Mouse (Mus musculus) spleen, adult 12 weeks (tissue): ENCODE measurements around the gene Camk2n1.

Source experiments
- DNase-seq: peaks from one replicate; pipeline ENCODE4 v3.0.0; 2022; ENCODE audit warnings: low spot score

Gene Camk2n1

DNA sequence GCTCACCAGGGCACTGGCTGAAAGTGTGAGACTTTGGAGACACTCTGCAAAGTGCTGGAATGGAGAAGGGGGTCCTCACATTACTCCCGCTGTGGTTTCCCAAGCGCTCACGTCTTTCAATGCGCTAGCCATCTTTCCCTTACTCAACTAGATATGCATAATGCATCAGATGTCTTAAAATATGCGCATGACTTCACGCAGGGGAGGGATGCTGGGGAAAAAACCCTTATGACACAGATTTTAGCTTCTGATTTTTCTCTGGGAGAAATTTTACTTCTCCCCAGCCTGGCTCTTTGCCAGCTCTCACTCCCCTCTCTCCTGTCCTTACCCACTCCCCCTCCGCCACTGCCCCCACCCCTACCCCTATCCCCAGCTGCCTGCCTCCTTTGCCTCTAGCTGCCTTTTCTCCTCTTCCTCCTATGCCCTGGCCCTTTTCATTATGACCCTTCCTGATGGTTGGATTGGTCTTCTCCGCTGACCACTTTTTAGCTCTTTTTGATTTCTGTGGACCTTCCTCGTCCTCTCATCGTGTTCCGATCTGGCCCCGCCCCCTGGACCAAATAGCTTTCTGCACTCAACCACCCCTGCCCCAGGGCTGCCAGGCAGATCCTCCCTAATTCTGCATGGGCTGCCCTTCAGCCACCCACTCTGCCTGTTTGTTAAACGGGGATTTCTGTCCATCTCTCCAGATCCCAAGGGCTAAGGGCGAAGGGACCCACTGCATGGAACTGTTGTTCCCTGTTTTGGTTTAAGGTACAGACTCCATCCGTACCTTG lies 6.1 kb upstream of the Camk2n1 start:
- DNase-seq = no peak

DNA sequence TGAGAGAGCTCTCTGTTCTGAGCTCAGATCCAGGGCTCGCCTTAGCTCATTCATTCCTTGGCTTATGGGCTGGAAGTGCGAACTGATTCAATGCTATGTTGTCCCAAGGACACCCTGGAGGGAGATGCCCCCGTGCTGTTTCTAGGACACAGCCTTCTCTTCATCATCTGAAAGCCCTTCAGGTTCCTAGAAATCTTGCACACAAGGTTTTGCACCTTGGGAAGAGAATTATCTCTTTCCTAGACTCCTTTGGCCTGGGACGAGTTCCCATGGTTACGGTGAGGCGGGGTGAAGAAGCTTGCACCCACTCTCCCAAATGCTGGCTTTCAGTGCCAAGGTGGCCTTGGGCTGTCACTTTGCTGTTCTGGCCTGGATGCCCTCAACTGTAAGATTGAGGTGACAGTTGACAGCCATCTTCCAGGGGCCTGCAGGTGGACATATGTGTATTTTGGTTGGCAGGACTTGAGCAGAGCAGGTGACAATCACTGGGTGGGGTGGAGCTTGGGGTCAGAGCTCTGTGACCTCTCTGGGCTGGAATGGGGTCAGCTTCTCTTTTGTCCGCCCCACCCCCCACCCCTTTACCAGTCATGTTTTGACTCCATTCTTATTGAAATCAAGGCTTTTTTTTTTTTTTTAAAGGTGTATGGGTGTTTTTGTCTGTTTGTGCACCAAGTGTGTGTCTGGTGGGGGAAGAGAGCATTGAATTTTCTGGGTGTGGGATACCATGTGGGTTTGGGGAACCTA lies 5.1 kb upstream of the Camk2n1 start:
- no peak for DNase-seq

DNA sequence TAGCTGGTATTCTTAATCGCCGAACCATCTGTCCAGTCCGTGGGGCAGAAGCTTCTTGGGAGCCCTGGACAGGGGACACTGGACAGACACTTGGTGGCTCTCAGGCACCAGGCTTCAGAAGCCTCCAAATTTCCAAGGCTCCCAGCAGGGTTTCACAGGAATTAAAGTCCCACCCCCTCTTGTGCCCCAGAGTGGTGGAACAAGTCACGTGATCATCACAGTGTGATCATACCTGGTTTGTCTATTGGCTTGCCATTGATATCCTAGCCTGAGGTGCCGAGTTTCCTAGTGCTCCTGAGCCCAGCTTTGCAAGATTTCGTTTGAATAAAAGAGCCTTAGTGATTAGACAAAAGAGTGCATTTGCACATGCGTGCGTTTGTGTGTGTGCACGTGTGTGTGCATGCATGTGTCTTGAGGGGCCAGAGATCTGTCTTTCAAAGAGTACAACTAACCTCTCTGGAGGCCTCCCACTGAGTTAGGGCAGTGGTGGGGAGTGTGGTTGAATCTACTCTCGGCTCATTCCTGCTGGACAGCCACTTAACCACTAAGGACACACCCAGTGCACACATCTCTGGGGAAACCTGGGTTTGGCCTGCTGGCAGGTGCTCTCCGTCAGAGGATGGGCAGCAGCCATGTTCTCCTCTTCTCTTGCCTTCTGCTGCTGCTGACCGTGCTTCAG lies 4.3 kb upstream of the Camk2n1 start:
- no peak for DNase-seq

DNA sequence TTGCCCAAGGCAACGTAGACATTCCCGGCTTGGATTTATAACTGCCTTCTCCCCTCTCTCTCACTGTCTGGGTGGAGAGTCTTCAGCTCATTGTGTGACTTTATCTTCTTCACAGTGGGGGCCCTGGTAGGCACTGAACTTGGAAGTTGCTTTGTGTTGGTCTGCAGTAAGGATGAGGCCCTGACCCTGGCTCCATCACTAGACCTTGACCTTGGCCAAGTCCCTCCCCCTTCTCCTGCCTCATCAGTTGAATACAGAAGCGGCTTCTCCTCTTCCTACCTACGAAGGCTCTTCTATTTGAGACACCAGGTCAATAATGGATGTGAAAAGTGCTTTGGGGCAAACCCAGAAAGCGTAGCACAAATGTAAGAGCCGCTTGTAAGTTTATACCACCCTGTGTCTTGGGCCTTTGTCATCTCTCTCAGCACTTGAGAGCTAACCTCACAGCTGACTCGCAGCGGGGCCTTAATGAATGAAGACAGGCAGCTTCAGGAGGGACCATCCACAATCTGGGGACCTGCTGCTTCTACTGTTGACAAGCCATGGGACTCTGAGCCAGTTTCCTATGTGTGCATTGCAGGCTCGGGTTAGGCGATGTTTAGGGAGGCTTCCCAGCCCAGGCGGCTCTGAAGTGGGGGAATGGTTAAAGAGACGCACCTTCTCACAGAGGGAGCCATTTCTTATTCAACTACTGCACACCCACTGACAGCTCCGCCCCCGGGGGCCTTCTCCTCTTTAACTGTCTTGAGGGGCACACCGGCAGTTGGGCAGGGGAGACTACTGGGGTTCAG lies 1.6 kb upstream of the Camk2n1 start:
- no peak for DNase-seq

DNA sequence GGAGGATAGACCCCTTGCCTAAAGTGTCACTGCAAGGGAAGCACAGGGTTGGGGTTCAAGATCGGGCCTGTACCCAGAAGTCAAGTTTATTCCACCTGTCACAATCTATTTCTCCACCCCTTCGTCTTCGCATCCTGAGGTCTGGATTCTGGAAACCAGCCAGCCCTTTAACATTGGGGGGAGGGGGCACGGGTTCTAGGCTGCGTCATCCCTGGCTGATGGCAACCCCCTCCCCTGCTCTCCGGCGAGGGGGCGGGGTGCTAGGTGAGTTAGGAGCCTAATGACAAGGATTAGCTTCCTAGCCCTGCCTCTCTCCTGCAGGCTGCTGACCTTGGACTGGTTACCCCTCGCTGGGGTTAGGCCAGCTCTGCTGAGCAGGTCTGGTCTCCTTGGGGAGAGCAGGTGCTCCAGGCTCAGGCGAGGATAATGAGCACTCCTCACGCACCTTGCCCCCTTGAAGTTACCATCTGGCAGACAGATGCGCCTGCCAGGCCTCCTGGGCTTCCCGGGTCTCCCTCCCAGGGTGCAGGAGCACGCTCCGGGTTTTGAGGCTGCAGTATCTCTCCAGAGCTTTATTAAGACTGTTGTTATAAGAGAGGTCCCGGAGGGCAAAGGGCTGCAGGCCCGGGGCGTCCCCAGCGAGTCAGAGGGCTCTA lies 889 bp upstream of the Camk2n1 start:
- DNase-seq = no peak

DNA sequence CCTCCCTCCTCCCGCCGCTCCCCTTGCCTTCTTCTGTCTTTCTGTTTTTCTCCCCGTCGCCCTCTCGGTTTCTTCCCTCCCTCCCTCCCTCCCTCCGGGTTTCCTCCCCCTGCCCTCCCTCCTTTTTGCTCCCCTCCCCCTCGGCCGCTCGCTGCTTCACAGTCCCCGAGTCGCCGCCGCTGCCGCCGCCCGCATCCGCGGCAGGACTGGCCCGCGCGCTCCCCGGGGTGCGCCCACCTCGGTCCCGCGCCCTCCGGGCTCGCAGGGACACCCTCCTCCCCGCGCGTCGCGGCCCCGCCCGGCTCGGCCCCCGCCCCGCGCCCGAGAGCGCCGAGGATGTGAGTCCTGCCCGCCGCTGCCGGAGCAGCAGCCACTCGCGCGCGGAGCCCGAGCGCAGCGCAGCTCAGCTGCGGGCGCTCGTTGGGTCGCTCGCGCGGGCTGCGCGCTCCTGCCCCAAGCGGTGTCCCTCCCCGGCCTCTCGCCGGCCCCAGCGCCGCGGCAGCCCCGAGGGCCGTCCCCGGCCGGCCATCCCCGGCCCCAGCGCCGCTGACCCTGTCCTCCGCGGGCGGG lies 542 bp downstream of the Camk2n1 start:
- no peak for DNase-seq

DNA sequence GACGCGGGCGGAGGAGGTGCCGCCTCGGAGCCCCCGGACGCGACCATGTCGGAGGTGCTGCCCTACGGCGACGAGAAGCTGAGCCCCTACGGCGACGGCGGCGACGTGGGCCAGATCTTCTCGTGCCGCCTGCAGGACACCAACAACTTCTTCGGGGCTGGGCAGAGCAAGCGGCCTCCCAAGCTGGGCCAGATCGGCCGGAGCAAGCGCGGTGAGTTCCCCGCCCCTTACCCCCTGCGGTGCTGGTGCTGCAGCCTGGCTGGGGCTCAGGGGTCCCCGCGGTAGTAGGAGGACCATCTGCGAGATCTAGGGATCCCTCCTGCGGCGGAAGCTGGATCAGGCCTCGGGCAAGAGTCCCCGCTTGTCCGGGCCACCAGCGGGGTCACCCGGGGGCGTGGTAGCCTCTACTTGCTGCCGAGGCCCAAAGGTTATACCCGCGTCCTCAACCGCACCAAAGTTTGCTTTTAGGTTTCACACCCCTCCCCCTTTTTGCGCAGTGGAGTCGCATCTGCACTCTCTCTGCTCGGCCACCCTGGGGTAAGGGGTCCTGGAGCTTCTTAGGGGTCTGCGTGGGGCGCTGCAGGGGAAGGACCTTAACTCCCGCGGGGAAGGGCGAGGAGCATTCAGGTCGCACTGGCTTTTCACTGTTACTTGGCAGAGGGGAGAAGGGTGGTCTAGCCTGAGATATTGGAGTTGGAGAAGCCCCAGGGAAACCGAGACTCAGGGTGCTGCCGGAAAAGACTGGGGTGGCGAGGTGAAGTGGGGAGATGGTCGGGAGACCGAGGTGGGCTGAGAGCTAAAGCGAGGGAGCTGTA lies 1.2 kb downstream of the Camk2n1 start:
- DNase-seq = no peak

DNA sequence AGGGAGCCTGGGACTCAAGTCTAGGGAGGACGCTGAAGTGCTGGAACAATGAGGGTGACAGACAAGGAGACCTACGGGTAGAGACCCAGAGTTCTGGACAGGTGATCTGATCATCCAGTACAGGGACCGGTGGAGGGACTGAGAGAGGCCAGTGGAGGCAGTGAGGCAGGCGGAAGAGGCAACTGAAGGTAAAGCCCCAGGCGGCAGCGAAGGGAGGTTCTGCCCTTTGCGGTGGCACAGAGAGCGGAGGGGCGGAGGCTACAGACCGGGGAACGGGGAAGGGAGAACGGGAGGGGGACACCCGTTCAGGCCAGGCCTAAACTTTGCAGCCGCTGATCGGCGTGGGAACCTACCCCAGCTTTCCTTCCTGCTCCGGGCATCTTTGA lies 1.8 kb downstream of the Camk2n1 start:
- DNase-seq = no peak

DNA sequence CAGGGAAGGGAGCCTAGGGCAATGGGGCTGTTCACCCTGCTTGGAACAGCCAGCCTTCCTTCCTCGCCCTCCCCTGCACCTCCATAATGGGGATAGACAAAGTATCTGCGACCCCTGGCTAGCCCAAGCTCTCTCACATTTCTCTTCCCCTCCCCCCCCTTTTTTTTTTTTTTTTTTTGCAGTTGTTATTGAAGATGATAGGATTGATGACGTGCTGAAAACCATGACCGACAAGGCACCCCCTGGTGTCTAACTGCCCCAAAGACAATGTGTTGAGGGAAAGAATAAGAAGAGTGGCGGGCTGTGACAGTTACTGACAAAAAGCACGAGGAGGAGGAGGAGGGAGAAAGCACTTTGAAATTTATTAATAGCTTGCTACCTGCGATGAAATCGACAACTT lies 2.4 kb downstream of the Camk2n1 start:
- DNase-seq = no peak

DNA sequence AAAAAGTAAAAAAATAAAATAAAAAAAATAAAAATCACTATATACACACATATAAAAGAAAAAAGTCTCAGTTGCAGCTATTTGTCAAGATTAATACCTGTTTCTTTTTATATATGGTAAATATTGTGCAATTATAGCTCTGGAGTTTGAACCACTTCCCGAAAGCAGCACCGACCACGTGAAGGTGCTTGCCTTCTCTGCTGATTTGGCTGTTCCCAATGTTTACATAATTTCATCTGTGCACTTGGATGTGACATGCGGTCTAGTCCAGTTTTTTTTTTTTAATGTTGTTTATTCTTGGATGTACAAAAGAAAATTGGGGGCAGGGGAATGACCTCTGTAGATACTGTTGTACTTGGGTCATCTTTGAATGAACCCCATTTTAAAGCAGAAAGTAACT lies 3.0 kb downstream of the Camk2n1 start:
- DNase-seq = no peak

DNA sequence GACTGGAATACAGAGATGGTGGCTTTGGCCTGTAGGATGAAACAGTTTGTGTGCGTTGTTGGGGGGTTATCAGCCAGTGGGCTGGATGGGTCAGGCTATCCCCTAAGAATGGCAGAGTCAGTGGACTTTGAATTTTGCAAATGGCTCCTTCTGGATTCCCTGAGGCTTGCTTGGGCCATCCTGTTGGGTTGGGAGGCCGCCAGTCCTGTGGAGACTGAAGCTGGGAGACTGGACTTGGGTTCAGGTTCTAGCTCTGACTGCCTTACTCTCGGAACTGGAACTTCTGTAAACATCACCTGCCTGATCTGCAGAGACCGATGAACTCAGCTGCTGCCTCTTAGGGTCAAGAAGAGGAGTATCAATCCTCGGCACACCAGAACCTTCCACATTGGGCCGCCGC lies 4.1 kb downstream of the Camk2n1 start:
- DNase-seq = no peak

DNA sequence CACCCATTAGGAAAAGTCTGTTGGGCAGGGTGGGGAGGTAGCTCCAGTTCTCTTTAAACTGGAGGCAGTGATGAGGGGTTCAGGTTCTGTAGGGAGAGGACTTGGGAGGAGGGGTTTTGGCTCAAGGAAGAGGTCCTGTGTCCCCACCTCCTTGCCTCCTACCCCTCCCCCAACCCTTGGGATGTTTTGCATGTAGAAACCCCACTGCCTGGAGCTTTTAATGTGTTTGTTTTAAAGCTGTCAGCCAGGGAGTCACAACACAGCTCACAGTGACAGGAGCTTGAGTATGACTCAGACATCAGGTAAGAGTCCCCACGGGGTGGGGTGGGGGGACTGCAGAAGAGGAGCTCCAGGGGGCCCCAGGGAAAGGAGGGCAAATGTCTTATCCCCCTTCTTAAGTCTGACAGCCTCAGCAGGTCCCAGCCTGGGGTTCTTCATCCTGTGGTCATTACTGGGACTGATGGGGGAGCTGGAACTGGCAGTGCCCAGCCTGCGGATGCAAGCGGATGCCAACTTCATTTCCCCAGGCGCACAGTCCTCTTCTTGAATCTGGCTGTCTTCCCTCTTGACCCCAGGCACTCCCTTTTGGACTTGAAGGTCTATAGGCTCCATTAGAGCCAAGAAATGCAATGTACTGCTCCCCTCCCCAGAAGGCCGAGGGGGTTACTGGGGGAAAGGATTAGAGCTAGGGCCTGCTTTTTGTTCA lies 4.8 kb downstream of the Camk2n1 start:
- no peak for DNase-seq

DNA sequence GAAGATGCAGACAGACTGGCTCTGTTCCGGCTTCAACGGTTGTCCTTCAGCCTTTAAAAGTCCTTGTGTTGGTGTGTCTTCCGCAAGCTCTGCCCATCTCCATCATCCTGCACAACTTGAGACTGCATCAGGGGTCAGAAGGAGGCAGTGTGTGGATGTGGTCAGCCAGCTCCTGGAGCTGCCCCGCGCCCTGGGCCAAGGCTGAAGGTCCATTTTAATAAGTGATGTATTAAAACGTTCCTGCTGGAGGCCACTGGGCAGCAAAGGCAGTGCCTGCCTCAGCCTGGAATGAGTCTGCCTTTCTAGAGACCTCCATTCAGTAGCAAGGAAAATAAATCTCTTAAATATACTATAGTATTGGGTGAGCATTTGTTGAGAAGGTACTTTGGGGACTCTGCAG lies 5.7 kb downstream of the Camk2n1 start:
- DNase-seq = no peak

DNA sequence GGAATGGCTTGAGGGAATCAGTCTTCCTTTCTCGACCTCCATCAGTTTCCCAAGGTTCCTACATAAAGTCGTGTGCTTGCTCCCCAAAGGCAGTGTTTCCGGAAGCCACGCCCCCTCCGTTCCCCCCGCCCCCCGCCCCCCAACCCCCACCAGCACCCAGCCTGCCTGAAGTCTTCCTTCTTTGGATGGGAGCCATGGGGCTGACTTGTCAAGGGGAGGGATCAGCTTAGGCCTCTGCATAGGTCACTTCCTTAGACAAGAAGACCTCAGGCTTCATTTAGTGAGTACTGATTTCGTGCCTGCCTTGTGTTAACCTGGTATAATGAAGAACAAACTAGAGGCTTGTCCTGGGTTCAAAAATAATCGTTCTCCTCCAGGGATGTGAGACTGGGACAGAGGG lies 6.8 kb downstream of the Camk2n1 start:
- no peak for DNase-seq

DNA sequence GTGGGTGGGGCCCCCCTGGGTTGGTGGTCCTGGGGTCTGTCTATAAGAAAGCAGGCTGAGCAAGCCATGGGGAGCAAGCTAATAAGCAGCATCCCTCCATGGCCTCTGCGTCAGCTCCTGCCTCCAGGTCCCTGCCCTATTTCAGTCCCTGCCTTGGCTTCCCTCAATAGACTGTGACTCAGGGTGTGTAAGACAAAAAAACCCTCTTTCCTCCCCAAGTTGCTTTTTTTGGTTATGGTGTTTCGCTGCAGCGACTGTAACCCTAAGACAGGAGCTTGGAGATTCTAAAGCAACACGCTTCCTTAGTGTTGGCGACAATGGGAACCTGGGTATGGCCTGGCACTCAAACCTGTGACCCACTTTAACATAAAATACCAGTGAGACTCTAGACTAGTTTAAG lies 7.4 kb downstream of the Camk2n1 start:
- DNase-seq = no peak

DNA sequence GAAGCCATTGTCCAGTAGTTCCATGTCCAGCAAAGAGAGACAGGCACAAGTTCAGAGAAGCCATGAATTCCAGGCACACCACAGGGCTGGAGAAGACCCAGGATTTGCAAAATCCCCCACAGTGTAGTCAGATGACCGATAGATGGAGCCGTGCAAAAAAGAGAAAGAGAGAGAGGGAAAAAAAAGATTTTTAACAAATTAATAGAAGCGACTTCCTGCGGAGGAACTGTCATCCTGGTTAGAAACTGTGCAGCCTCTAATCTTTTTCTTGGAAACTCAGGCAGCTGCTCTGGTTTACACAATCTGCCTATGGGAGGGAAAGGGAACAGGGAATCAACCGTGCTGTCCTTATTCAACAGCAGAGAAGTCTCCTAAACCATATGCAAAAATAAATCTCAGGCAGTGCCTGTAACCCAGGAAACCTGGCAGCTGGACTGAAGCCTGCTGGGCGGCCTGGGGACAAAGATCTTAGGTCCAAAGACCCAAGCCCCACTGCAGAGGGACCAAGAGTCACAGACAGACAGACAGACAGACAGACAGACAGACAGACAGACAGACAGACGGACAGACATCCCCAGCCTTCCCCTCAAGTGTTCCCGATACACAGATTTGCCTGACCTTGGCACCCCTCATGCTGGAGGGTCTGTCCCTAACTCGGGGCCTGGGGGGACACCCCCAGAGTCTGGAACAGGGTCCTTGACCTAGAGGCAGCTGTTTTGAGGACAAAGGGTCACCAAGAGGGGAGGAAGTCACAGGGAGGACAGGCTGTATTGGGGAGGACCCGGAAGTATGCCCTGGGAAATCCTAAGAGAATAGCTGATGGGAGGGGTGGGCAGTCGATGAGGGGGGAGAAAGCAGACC lies 9.1 kb downstream of the Camk2n1 start:
- no peak for DNase-seq

DNA sequence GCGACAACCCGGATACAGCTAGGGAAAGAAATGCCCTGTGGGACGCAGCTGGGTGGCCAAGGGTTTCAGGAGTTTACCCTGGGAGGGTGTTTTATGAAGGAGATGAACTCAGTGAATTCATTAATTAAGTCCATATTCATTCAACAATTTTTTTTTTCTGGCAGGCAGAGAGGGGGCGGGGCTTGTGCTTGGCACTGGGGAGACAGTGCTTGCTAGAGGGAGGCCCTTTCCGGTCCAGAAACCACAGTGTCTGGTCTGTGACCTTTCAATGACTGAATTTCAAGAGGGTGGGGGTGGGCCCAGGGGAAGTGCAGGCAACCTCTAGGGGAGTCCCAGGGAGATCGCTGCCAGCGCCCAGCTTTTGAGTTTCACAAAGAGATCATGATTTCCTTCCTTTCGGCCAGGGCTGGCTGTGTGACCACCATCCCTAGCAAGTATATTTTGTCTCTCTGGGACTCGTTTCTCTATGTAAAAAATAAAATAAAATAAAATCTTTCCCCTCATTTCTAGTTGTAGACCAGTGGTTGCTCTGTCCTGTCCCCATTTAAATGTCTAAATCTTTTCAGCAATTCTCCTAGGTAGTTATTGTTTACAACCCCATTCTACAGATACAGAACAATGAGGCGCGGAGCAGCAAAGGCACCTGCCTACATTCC lies 9.8 kb downstream of the Camk2n1 start:
- no peak for DNase-seq

DNA sequence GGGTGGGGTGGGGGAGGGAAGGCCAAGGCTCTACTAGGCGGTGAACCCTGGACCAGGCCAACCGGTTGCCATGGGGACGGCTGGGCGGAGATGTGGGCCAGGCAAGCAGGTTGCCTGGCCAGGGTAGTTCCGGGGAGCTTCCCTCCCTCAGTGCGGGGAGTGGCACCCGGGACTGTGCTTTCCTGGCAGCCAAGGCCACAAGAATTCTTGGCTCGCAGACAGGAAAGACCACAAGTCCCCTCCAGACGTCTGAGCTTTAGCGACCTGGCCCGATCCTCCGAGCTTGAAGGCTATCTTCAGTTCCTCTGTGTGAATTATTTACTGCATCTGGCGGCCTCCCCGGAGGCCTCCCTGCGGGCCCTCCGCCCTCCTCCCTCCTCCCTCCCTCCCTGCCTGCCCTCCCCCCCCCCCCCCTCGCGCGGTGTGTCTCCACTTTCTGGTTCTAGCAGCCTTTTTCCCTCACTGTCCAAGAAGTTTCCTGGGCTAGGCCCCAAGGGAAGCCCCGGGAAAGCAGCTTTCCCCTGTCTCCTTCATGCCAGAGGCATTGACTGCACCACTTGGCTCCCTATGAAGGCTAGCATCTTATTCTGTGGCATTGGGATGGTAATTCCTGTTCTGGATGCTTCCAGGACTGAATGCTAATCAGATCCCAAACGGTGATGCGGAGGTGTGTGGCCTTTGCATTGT lies 10.7 kb downstream of the Camk2n1 start:
- no peak for DNase-seq
